Mouse (Mus musculus): ENCODE data around the gene Prrt1. TPM values are rescaled to one million over a fixed set of nuclear protein-coding genes. Genes with fewer than 3 reads are reported as not detected.

Prrt1 gene
- total RNA-seq, 2 experiments from 2014 or later = 0.35 to 1.5 TPM

GRCm38 (mm10) chr17:34626773-34627092, 2.6 kb upstream of the Prrt1 start:
- DNase-seq = no peak
- intact Hi-C loops (cut with DNase I) = no loop called here

DNA sequence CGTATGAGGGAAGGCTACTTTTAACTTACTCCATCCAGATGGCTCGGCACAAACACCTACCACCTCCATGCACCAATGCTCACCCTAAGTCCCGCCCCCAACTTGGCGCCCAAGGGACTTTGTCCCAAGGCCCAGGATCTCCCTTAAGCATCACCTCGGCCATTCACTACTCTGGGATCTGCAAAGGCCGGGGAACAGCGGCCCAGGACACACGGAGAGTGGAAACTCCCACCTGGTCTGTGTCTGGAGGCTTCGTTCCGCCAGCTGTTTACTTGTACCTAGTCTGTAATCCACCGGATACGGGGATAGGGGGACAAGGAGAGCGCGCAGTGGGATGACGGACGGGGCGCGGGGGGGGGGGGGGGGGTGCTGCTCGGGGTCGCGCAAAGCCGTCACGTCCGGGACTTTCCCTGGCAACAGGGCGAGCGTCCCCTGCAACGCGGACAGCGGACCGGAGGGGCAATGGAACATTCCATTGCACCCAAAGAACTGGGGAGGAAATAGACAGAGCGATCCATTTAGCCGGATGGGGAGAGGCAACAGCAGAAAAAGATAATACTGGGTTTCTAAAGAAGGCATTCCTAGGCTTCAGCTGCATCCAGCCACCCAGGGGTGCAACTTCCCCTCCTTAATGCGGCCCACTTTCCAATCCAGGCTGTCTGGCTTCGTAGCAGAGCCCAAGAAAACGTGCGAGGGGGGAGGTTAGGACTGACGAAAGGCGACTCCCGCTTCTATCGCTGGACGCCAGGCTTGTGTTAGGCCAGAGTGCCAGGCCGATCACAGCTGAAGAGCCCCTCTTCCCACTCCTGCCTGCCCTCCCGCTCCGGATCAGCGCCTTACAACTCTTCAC, 2.0 kb upstream of the Prrt1 start:
- intact Hi-C loops (cut with DNase I) = no loop called here

GRCm38 (mm10) chr17:34627943-34628643, 1.2 kb upstream of the Prrt1 start, which contains the start of gene Ppt2:
TSS of gene Ppt2 (minus strand) at chr17:34628510.
- intact Hi-C loops (cut with DNase I) = no loop called here
- DNase-seq = peak; percentile 32 to 55

More for the DNA sequence above, 2.0 kb upstream of the Prrt1 start:
- peak; percentile 75 to 79 for DNase-seq

DNA sequence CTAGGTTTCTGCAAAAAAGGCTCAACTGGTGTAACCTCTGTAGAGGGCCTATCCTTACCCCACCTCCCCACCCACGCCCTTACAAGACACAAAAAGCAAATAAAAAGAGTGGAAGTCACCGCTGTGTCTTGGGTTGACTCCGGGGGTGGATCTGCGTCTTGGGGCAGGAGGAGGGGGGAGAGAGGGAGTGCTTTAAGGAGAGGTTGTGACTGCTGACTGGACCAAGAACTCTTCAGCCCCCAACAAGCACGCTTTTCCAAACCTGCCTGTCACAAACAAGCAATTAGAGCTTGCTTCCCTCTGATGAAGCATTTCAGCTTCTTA, 727 bp upstream of the Prrt1 start:
- intact Hi-C loops (cut with DNase I) = no loop called here
- DNase-seq = no peak

DNA sequence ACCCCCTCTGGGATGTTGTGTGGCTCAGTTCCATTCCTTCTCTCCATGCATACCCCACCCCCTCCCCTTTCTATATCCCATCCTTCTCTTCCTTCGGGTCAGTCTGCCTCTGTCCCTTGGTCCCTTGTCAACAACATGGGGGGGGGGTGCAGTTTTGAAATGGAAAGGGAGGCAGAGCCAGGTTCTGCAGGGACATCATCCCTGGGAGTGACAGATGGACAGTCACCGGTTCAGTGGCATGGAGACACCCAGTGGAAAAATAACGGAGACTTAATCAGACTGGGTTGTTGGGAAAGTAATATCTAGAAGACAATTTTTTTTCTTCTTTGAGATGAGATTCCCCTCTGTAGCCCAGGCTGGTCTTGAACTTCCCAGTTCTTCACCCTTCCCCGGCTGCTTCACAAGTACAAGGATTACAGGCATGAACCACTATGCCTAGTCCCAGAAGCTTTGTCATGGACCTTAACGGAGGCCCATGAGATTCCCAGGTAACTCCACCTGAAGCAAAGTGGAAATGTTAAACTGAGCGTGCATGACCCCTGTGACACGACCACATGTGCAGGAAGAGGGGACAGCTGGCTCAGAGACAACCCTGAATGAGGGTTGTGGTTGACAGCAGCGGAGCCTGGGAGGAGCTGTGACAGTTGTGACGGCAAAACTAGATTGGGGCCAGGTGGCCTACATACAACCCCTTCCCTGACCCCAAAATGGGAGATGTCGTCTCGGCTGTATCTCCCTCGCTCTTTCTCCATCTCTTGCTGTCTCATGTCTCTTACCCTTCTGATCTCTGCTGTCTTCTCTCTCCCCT, 667 bp downstream of the Prrt1 start:
- DNase-seq = no peak
- intact Hi-C loops (cut with DNase I) = no loop called here

- intact Hi-C loops (cut with DNase I) = no loop called here
- DNase-seq = no peak
These were observed 1.5 kb downstream of the Prrt1 start for GRCm38 (mm10) chr17:34630761-34631301.

- intact Hi-C loops (cut with DNase I) = no loop called here
- DNase-seq = no peak
These were observed 2.3 kb downstream of the Prrt1 start for GRCm38 (mm10) chr17:34631647-34632046.

DNA sequence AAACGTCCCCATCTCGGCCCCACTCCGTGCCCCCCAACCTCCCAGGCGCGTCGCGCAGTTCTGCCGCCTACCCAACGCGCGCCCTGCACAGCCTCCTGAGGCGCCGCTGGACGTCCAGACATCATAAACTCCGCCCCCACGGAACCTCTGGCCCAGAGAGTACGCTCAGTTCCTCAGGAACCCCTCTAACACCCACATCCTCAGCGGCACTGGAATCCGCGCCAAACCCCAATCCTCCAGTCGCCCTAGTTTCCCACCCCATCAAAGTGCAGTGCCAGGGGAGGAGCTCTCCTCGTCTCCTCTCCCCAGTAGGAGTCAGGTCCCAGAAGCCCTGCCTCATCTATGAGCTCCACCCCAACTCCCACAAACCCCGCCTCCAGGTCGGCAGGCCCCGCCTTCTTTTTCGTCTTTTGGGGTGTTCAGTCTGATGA, 2.9 kb downstream of the Prrt1 start:
- intact Hi-C loops (cut with DNase I) = no loop called here
- peak; percentile 66 to 77 for DNase-seq

- DNase-seq = no peak
- intact Hi-C loops (cut with DNase I) = no loop called here
These were observed 6.3 kb downstream of the Prrt1 start for GRCm38 (mm10) chr17:34635671-34636070.

DNA sequence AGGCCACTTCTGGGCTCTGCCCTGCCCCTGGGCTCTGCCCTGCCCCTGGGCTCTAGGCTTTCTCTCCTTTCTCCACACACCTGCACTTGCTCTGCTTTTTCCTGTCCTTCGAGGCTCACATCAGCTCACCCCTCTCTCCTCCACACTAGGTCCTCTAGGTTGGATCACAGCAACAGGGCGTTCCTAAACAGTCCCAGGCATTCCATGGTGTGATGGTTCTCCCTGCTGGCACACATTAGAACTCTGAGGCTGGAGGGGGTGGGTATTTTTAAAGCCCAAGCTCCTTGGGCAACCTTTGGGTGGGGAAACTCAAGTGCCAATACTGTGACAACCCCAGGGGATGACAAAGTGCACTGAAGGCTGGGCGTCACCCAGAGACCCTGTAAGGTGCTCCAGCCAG, 8.1 kb downstream of the Prrt1 start:
- intact Hi-C loops (cut with DNase I) = no loop called here
- DNase-seq = no peak

DNA sequence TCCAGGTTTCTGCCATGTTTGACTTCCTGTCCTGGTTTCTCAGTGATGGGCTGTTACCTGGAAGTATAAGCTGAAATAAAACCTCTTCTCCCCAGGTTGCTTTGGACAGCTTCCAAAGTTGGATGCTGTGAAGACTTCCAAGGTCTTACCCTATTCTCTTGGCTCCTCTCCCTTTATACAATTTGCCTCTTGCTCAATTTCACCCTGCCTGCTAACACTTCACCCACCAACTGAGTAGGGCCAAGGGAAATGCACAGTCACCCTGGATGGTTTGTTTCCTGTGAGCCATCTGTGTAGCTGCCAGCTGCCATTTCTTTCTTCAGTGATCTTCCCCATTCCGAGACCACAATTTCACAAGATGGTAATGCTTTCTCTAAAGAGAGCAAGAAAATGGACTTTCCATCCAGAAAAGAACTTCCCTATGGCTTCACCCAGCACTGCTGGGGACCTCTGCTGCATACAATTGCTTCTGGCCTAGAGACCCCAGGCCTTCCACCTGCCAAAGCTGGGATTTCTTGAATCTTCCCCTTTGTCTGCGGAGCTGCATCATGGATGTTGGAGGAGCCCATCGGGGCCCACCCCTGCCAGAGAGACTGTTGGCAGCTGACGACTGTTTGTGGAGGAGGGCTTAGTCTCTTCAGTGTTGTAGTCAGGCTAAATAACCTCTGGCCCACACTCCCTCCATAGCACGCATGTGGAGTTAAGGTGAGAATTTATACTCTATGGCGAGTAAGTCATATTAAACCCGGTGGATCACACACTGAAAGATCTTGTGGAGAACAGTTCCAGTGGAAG, 10.3 kb downstream of the Prrt1 start:
- intact Hi-C loops (cut with DNase I) = loop anchor here (10.0 kb wide), 1 partner anchor 195 kb away; the partner anchor contains the start of genes Dxo and Stk19
- DNase-seq = no peak

DNA sequence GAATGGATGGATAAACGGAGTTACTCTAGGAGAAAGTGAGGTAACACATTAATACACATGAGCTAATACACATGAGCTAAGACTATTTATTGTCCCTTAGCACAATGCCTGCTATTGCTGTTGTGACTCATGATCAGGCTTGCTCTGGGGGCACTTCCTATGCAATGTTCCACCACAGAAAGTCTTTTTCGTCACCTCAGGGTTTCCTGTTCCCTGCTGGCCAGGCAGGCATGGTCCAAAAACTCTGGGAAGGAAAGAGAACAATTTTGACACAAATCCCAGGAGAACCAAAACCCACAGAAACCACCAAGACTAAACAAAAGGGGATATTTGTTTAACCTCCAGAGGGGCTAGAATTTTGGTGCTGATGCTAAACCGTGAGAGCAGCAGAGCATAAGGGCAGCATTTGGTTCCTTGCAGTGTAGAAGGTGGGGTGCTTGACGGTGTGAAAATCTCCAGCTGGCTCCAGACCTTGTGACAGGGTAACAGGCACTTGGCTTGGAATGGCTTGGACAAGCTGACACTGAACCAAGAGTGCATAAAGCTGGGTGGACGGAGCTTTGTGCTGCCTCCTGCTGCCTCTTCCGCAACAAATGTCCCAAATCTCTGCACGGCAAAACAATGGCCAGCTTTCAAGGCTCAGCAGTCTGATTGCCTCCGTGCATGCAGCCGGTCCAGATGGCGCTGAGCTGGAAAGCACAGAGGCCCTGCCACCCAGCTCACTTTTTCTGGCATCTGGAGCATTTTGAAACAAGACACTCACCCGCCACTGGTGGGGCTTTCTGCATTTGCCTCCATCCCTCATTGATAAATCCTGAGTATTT, 11.7 kb downstream of the Prrt1 start:
- intact Hi-C loops (cut with DNase I) = loop anchor here (10.0 kb wide), 1 partner anchor 194 kb away; the partner anchor contains the start of genes Dxo and Stk19
- DNase-seq = no peak

DNA sequence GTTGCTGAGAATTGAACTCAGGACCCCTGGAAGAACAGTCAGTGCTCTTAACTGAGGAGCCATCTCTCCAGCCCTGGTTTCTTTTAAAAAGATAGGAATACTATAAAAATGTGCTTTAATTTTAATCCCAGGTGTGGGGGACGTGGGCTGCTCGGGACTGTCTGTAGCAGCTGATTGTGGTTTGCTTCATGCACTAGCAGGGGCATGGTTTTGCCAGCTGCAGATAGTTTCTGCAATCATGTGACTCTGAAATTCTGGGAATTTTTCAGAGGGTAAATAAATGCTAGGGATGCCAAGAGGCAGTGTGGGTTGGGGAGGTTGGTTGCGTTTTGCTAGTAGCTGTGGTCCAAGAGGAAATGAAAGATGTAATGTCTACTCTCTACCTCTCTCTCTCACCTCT, 12.6 kb downstream of the Prrt1 start:
- intact Hi-C loops (cut with DNase I) = loop anchor here (10.0 kb wide), 1 partner anchor 193 kb away; the partner anchor contains the start of genes Dxo and Stk19
- no peak for DNase-seq

- DNase-seq = no peak
- intact Hi-C loops (cut with DNase I) = loop anchor here (10.0 kb wide), 1 partner anchor 191 kb away; the partner anchor contains the start of genes Dxo and Stk19
These were observed 14.0 kb downstream of the Prrt1 start for GRCm38 (mm10) chr17:34643379-34643778.

GRCm38 (mm10) chr17:34643944-34644343, 14.6 kb downstream of the Prrt1 start:
- DNase-seq = no peak

DNA sequence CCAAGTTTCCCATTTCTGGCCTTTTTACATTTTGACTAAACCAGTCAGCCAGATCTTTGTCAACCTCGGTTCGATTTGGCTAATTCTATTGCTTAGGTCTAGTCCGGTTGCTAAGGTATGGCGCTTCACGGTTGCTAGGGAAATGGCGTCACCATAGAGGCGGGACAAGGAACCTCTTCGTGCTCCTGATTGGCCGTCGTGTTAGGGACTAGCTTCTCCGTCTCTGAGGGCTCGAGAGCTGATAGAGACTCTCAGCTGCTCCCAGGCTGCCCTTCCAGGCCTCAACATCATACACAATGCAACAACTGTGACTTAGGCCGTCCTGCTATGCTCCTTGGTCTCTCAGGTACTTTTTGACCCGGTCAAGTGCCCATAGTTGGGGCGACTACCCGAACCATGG, 15.3 kb downstream of the Prrt1 start, which contains the start of gene Fkbpl:
Fkbpl (plus strand) TSS at position 157 of the 400 bp plus-strand sequence.
- peak; percentile 94 to 95 for DNase-seq
- intact Hi-C loops (cut with DNase I) = loop anchor here (10.0 kb wide), 1 partner anchor 190 kb away; the partner anchor contains the start of genes Dxo and Stk19

More at GRCm38 (mm10) chr17:34643944-34644343, 14.6 kb downstream of the Prrt1 start:
- intact Hi-C loops (cut with DNase I) = loop anchor here (10.0 kb wide), 1 partner anchor 191 kb away; the partner anchor contains the start of genes Dxo and Stk19

DNA sequence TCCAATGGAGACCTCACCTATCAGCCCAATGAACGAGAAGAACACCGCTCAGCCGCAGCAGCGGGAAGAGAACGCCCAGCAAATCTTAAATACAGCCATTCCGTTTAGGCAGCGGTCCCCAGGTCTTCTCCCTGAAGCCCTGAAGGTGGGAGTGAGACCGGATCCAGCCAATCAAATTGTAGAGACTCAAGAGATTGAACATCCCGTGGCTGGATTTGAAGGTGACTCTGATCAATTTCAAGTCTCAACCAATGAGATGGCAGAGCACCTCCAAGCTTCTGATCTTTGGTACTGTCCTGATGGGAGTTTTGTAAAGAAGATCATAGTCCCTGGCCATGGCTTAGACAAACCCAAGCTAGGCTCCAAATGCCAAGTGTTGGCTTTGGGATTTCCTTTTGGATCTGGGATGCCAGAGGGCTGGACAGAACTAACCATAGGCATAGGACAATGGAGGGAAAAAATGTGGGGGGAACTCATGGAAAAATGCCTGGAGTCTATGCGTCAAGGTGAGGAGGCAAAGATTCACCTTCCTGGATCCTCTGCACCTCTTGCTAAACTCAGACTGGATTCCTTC, 16.0 kb downstream of the Prrt1 start:
- intact Hi-C loops (cut with DNase I) = loop anchor here (10.0 kb wide), 1 partner anchor 189 kb away; the partner anchor contains the start of genes Dxo and Stk19

More for the DNA sequence above, 16.0 kb downstream of the Prrt1 start:
- DNase-seq = no peak
